Mouse (Mus musculus): Measurements from ENCODE around the gene Arid5b. TPM values are rescaled to one million over a fixed set of nuclear protein-coding genes. Genes with fewer than 3 reads are reported as not detected.

The Arid5b gene
- total RNA-seq, 1 experiment from 2014 or later, result 12.5 TPM

- ATAC-seq (replicated peaks in 1 of 2; ENCODE audit: insufficient read depth in 1 of 2, low FRiP score in 2 of 2, low TSS enrichment in 1 of 2, low read depth in 1 of 2, poor library complexity in 2 of 2, severe bottlenecking in 2 of 2), result no peak
Measured at GRCm38 (mm10) chr10:68246603-68247247, 31.8 kb downstream of the Arid5b start.

- peak; percentile 64 to 72; a peak in 3 of 4 replicates for ATAC-seq (replicated peaks in 1 of 2; ENCODE audit: insufficient read depth in 1 of 2, low FRiP score in 2 of 2, low TSS enrichment in 1 of 2, low read depth in 1 of 2, poor library complexity in 2 of 2, severe bottlenecking in 2 of 2)
Measured at GRCm38 (mm10) chr10:68240804-68241485, 37.6 kb downstream of the Arid5b start.

GRCm38 (mm10) chr10:68240094-68240803, 38.3 kb downstream of the Arid5b start:
- no peak for ATAC-seq (replicated peaks in 1 of 2; ENCODE audit: insufficient read depth in 1 of 2, low FRiP score in 2 of 2, low TSS enrichment in 1 of 2, low read depth in 1 of 2, poor library complexity in 2 of 2, severe bottlenecking in 2 of 2)

GRCm38 (mm10) chr10:68239426-68240070, 39.0 kb downstream of the Arid5b start:
- ATAC-seq (replicated peaks in 1 of 2; ENCODE audit: insufficient read depth in 1 of 2, low FRiP score in 2 of 2, low TSS enrichment in 1 of 2, low read depth in 1 of 2, poor library complexity in 2 of 2, severe bottlenecking in 2 of 2), result no peak

DNA sequence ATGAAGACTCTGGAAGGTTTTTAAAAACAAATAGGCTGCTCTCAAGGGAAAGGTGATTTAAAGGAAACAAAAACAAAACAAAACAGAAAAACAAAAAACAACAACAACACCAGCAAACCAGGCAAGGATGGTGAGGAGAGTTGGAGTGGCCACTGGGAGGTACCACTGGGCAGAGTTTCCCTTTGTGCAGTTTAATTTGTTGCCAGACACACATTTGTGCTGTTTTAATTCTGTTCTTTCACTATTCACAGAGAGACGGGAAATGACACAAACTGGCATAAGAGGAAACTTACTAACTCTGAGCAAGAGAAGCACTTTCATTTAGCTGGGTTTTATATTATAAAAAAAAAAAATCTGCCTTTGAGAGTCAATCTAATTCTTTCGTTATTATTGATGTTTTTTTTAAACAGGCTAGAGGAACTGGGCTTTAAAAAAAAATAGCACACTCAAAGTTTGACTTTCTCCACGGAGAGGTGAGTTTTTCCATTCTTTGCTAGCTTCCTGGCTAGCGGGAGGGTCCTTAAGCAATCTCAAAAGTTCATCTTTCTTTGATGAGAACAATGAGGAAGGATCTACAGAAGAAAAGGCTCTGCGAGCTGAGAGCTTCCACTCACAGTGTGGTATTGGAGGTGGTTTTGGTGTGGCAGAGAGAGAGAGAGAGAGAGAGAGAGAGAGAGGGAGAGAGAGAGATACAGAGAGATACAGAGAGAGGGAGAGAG, 39.7 kb downstream of the Arid5b start:
- ATAC-seq (replicated peaks in 1 of 2; ENCODE audit: insufficient read depth in 1 of 2, low FRiP score in 2 of 2, low TSS enrichment in 1 of 2, low read depth in 1 of 2, poor library complexity in 2 of 2, severe bottlenecking in 2 of 2), result peak; percentile 50 to 55; a peak in 2 of 4 replicates

GRCm38 (mm10) chr10:68238182-68238581, 40.4 kb downstream of the Arid5b start:
- ATAC-seq (replicated peaks in 1 of 2; ENCODE audit: insufficient read depth in 1 of 2, low FRiP score in 2 of 2, low TSS enrichment in 1 of 2, low read depth in 1 of 2, poor library complexity in 2 of 2, severe bottlenecking in 2 of 2), result no peak

DNA sequence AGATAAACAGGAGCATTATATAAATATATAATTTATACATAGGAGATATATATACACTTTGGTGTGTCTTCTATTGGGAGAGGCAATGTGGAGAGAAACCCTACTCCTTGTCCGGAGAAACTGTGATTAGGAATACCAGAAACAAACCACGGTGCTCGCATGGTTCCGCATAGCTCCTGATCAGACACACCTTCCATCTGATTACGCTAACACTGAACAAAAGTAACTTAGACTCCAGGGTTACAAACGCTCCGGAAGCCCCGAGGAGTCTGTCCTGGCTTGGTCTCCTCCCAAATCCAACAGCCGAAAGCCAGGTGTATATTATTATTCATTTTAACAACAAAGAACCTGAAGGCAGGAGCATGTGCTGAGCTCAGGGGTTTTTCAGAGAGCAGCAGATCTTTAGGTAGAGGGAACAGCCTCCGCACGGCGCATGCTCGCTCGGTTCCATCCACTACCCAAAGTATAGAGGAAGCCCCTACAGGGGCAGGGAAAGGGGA, 41.5 kb downstream of the Arid5b start:
- ATAC-seq (replicated peaks in 1 of 2; ENCODE audit: insufficient read depth in 1 of 2, low FRiP score in 2 of 2, low TSS enrichment in 1 of 2, low read depth in 1 of 2, poor library complexity in 2 of 2, severe bottlenecking in 2 of 2), result no peak

GRCm38 (mm10) chr10:68231385-68232182, 47.0 kb downstream of the Arid5b start:
- no peak for ATAC-seq (replicated peaks in 1 of 2; ENCODE audit: insufficient read depth in 1 of 2, low FRiP score in 2 of 2, low TSS enrichment in 1 of 2, low read depth in 1 of 2, poor library complexity in 2 of 2, severe bottlenecking in 2 of 2)

GRCm38 (mm10) chr10:68230653-68231384, 47.7 kb downstream of the Arid5b start:
- ATAC-seq (replicated peaks in 1 of 2; ENCODE audit: insufficient read depth in 1 of 2, low FRiP score in 2 of 2, low TSS enrichment in 1 of 2, low read depth in 1 of 2, poor library complexity in 2 of 2, severe bottlenecking in 2 of 2), result no peak

DNA sequence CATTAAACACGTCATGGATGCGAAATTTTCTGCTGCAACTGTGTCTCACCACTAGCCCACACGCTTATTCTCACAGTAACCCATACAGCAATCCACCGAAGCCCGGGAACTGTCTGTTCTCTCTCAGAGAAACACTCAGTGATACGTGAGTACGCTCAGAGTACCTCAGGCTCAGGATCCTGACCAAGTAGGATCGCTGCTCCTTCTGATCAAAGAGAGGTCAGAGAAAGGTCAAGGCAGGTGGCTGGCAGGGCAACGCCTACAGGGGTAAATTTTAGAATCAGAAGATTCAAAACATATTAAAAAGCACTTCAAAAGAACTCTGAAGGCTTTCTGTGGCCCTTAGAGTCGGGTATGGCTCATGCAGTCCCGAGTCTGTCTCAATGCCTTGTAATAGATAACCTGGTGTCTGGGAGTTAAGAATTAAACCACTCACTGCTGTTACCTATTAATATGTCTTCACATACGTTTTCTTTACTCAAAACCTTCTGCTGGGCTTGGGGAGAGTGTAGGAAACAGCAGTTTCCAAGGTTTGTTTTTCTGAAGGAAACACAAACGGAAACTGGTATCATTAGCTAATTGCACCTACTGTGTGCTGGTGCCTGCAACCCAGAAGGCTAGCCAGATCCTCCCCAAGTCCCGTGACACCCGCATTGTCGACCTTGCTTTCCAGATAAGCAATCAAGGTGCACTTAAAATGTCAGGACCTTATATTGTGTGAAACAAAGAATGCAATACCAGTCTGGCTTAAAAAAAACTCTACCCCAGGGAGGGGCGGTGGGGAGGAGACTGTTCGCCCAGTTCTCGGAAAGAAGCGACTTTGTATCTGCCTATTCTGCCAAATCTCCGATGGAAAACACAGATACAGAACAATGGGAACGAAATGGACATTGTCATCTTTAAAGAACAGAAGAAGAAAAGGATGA, 48.6 kb downstream of the Arid5b start:
- ATAC-seq (replicated peaks in 1 of 2; ENCODE audit: insufficient read depth in 1 of 2, low FRiP score in 2 of 2, low TSS enrichment in 1 of 2, low read depth in 1 of 2, poor library complexity in 2 of 2, severe bottlenecking in 2 of 2), result no peak

GRCm38 (mm10) chr10:68222676-68223075, 55.9 kb downstream of the Arid5b start:
- ATAC-seq (replicated peaks in 1 of 2; ENCODE audit: insufficient read depth in 1 of 2, low FRiP score in 2 of 2, low TSS enrichment in 1 of 2, low read depth in 1 of 2, poor library complexity in 2 of 2, severe bottlenecking in 2 of 2), result no peak

GRCm38 (mm10) chr10:68222012-68222411, 56.5 kb downstream of the Arid5b start:
- ATAC-seq (replicated peaks in 1 of 2; ENCODE audit: insufficient read depth in 1 of 2, low FRiP score in 2 of 2, low TSS enrichment in 1 of 2, low read depth in 1 of 2, poor library complexity in 2 of 2, severe bottlenecking in 2 of 2), result peak; percentile 51 to 82

GRCm38 (mm10) chr10:68219327-68219726, 59.2 kb downstream of the Arid5b start:
- no peak for ATAC-seq (replicated peaks in 1 of 2; ENCODE audit: insufficient read depth in 1 of 2, low FRiP score in 2 of 2, low TSS enrichment in 1 of 2, low read depth in 1 of 2, poor library complexity in 2 of 2, severe bottlenecking in 2 of 2)

DNA sequence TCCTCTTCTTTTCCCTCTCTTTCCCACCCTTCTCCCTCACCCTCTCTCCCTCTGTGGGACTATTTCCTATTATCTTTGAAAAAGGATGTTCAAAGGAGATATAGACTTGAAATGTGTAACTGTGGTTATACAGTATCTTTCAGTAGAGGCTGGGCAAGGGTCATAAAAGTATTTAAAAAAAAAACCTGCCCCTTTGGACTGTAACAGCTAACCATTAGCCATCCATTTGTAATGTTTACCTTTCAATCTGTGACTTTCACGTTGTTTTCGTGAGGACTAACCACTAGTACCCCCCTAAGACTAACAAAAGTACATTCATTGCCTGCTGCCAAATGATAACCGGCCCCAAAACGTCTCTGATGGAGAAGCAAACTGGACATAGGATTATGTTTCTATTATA, 59.9 kb downstream of the Arid5b start:
- no peak for ATAC-seq (replicated peaks in 1 of 2; ENCODE audit: insufficient read depth in 1 of 2, low FRiP score in 2 of 2, low TSS enrichment in 1 of 2, low read depth in 1 of 2, poor library complexity in 2 of 2, severe bottlenecking in 2 of 2)
